Mouse (Mus musculus) adrenal gland, adult (tissue): Measurements from ENCODE around the gene Sptbn1.
A peak's percentile ranks its signal among the peaks of the same experiment; 100 is the strongest.

Experiments used
- DNase-seq, 2 experiments: peaks; one replicate each; pipeline ENCODE4 v3.0.0; 2022 to 2023; ENCODE audit warnings: low spot score in 1 of 2; ENCODE audit not compliant: inconsistent age in 2 of 2

The Sptbn1 gene

DNA sequence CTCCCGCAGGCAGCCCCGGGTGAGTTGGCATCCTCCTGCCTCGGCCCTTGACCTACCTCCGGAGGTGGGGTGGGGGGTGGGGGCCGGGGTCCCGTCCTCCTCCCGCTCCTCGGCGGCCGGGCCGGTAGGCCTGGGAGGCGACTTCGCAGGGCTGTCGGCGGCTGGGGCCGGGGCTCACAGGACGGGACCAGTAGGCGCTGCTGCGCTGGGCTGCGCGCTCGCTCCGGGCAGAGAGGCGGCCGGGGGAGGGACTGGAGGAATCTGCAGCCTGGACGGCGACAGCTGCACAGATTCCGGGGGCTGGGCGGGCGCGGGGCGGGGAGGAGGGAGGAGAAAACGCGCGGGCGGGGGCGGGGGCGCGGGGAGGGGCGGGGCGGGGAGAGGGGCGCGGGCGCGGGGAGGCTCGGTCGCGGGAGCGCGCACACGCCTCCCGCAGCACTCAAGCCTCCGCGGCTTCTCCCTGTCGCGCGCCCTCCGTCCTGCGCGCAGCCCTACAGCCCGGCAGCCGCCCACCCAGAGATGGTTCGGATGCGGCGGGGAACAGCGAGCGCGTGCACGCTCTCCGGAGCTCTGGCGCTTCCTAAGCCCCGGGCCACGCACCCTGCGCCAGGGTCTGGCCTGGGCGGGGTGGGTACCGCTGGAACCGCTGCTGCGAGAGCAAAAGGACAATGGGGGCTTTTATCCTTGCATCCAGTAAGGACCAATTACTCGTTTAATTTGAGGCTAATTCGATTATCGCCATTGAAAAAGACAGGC, at the start of gene Sptbn1:
Gene Sptbn1 (minus strand): TSS at position 284 of the 756 bp plus-strand sequence.
- peak; percentile 91 to 96 for DNase-seq

DNA sequence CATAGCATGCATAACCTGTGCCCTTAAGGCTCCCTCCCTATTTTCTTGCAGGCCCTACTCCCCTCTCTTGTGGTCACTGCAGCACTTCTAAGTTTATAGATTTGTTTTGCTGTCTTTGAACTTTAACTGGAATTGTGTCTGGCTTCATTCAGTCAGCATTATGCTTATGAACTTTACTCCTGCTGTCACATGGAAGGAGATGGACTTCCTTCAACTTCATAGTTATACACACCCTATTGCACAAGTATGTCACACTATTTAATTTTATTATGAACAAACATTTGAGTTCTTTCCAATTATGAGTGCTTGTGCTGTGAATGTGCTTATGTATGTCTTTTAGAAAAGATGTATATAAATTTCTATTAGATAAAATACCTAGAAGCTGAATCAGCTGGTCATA, 26.3 kb upstream of the Sptbn1 start:
- DNase-seq: no peak

DNA sequence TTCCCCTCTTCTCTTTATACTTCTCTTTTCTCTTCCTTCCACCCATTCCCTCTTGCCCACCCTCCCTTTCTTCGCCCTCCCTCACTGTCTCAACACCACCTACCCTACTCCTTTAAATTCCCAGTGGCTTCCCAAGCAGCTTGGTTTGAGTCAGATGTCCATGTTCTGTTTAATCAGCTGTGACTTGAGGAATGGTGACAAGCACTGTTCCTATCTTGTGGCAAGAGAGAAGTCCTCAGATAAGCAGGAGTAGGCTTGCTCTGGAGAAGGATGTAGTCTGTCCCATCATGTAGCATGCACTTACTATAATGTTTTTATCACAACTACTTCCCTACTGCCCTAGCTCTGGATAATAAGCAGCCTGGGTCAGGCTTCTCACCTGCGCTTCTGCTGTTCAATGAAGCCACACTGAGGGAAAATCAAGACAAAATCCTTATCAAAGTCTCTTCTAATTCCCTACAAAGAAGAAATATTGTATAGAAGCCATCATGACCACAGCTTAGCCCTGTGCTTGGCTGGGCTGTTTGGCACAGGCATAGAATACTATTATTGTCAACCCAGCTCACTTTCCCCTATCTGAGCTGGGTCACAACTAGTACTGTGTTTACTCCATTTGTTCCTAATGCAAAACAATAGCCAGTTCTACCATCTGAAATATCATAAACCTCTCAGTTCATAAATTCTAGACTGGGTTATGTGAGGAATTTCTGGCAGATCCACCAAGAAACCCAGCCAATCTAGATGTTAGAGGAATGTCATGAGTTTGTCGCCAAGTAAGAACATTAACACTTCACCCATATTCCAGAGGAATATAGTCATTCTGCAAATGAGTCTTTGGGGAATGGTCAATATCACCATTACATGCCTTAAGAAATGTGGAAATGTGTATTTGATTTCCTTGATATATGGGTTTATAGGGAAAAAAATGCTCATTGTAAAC, 24.5 kb upstream of the Sptbn1 start:
- no peak for DNase-seq

DNA sequence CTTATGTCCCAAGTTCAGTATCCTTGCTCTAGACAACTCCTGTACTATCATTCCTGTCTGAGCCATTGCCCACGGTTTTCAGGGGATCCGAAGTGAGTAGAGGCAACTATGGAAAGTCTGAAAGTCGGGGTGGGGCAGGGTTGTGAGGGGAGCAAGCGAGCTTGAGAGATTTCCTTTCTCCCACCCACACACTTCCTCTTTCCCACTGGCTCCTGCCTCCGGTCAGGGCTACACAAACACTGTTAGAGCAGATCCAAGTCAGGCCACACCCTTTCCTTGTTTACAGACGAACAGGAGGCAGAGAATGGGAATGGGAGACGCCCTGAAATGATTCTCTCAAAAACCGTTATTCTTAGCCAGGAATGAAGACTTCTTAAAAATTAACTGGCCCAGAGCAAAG, 23.2 kb upstream of the Sptbn1 start:
- DNase-seq: peak; percentile 51 to 74

DNA sequence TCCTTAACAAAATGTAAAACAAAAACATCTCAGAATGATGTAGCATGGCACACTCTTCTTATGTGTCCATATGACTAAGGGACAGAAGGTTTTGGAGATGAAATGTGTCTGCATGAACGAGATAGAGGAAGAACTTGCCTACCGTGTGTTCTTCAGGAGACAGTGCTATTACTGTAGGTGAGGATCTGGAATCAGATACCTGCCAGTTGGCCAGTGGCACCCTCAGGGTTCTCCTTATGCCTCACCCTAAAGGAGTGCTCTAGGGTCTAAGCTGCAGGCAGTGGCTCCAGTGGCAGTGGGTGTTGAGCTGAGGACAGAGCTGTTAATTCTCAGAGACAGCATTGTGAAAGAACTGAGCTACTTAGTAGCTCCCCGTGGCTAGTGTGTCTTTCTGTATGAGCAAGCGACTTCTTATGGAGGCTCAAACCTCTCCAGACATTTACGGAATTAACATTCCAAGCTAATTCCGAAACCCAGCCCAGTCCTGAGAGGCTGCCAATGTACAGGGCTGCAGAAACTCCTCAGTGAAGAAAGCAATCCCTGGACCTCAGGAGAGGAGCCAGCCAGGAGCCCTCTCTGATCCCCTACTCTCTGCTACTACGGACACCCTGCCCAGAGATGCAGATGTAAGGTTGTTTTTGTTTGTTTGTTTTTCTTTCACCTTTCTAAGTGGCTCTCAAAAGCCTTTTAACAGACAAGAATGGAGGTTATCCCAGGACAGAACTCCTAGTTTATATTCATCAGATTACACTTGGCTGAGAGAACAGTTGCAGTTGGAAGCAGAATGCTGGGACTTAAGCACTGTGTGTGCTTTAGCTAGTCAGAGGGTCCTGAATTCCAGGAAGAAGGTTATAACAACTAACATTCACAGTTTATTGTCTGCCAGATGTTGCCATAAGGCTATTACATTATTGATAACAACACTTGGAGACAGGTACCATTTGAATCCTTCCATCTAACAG, 21.8 kb upstream of the Sptbn1 start:
- DNase-seq: peak in 1 of 2 experiments; percentile 26

DNA sequence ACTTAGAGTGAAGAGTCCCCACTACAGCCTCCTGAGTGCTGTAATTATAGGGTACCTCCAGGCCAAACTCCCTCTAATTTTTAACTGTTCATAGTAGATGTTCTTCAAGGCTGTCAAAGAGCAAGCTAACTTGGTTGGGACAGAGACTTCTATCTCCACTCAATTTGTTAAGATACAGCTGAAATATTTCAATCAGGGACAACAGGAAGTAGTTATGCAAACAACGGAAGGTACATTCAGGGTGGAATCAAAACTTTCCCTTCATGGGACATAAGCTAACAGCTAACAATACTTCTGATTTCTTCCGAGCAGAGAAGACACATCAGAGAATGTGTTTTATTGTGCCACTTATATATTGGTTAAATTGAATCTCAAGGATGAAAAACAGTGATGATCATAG, 20.1 kb upstream of the Sptbn1 start:
- DNase-seq: no peak

DNA sequence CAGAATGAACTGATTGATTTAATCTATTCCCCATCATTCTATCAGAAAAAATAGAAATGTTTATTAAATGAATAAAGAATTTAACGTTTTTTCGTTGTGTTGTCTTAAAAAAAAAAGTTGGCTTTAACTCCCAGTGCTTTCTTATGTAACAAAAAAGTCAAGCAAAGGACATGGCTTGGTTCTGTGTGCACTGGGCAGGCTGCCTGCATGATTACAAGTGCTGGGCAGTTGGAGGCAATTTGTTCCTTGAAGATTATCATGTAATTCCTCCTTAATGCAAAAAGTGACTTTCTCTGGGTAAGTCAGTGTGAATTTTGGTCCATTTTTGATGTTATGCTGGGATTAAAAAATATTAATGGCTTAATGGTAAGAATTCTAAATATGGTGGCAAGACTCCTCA, 15.7 kb upstream of the Sptbn1 start:
- peak in 1 of 2 experiments; percentile 50 for DNase-seq

DNA sequence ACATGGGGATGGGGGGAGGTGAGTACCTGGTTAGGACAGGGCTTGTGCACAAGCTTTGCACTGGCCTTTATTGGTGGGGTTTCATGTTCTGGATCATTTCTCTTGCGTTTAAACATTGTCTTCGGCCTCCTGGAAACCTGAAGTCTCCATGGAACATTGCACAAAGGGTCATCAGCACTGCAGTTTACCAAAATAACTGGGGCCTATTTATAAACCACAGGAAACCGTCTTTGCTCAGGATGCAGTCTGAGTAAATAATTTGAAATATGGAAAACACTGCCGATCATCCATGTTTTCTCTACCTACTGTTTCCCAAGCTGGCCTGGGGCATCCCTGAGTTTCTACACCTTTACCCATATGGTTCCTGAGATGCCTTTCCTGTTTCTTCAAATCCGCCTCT, 13.1 kb upstream of the Sptbn1 start:
- no peak for DNase-seq

DNA sequence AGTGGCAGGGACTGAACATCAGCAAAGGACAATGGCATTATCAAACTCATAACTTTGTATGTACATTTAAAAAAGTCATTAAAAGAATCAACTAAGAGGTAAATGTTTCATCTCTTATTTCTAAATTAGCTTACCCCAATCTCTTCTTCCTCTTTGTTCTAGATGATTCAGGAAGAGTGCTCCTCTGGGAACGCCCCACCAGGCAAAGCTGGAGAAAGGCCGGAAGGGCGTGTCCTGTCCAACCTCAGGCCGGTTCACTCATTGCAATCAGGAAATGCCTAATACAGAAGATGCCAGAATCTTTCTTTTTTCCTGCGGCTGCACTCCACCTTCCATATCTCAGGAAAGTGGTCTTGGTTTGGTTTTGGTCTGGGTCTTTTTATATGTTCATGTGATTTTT, 11.3 kb upstream of the Sptbn1 start:
- DNase-seq: peak; percentile 43 to 58

DNA sequence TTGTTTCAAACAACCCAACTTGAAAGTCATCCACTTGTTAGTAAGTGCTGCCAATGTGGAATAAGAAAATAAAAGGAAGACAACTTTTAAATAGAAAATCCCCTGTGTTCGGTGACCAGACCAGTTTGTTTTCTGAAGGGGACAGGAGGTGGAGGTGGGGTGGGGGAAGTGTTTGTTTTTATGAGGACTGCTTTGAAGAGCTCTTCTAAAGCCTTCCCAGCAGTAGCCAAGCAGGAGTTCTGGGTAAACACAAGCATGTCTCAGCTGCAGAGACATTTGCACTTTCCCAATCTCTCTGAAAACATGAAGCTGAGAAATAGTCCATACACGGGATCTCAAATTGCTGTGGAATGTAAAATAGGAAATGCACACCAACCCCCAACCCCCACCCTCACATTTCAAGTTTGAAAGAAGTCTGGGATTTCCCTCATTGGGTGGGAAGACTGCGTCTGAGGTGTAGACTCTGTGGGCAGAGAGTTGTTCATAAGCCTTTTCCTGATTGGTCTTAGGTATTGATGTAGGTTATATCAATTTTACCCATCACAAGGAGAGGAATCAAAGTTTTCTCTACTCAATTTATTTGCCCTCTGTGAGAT, 7.6 kb upstream of the Sptbn1 start:
- no peak for DNase-seq

DNA sequence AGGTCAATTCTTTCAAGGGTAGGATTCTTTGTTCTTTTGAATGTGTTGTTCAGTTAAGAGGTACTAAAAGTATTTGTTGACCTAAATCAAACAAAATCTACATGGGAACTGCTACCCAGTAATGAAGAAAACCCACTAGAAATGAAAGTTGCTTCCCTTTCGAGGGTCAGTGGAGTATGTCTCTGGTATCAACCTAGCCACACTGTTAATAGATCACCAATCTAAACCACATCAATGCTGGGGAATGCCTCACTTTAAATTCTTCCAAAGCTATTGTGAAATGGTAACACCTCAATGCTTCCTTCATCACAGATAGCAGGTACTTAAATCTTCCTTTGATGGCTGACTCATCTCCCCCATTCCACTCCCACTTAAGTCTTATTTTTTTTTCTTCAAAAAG, 1.5 kb upstream of the Sptbn1 start:
- no peak for DNase-seq

DNA sequence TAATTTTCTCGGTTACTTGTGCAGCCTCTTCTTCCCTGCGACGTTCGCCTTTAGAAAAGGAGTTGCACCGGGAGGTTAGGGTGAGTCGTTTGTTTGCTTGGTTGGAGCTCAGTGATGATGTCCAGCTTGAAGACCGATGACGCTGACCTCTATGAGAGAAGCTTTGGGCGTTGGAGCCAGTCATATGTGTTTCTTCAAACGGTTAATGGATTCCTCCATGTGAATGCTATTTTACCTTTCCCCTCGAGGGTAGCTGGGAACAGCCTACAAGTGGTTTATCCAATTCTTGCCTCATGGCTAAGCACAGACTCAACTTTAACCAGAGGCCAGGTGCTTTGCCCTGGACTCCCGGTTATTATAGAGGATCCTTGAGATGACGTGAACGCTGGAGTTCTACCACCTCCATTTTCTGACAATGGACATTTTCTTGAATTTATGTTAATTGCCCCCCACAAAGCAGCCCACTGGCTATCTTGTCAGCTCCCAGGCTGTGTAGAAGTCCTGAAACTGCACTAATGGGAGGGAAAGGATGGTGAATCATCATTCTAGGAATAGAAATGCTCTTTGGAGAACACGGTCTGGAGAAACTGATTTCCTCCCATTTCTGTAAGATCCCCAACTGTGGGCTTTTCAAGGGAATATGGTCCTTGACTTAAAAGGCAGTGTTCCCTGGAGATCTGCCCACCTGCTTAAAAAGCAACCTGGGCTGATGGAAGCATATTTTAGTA, 837 bp upstream of the Sptbn1 start:
- peak in 1 of 2 experiments; percentile 24 for DNase-seq

DNA sequence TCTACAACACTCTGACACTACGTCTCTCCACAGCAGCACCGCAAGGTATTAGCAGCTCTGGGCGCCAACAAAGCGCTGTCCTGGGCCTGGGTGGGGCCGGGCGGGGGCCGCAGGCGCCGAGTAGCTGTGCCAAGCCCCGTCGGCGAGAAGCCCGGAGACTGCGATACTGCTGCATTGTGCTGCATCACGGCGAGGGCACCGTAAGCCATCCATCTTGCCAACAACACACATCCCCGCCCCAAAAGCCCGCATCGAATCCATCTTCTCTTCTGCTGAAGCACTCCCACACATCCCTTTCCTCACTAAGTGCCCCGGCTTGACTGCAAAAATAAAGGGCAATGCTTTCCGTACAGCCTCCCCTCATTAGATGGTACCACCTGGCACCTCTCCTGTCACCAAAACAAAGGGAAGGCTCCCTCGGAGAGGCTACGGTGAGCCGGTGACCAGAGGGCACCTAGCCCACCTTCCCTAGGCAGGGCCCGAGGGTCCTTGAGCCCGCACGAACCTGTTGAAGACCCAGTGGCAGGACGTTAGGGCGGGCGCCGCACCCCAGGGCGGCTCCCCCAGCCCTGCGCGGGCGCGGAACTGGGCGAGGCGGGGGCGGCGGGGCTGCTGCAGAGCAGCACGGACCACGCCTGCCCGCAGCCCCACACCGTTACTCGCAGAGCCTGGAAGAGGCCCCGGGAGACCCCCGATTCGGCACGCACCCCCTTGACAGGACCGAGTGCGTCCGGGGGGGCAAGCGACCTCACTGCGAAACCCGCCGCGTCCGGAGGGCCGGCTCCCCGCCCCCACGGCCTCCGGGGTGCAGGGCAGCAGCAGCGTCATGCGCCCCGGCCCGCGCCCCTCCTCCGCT, 711 bp downstream of the Sptbn1 start:
- peak; percentile 65 to 89 for DNase-seq

DNA sequence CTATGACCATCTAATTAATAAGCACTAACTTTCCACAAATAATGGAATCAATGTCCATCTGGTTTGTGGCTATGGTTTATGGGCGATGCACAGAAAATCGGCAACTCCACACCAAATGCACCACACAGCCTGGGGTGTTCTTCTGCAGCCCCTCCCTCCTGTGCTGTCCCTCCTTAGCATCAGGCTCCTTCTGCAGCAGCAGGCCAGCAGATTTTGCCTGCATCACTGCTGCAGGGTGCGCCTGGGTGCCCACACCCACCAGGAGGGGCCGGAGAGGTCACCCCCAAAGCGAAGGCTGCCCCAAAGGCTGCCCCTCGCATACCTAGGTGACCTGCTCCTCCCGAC, 1.3 kb downstream of the Sptbn1 start:
- DNase-seq: no peak

DNA sequence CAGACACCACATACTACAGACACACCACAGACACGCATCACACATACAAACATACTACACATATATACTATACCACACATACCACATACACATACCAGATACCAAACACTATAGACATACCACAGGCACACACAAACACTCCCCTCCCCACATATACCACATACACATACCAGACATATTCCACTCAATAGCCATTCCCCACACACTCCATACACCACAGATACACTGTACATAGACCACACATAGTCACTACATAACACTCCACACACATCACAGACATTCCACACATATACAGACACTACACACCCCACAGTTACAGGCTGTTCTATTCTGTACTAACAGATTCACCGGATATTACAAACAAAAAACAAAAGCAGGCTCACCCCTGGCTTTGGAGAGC, 2.3 kb downstream of the Sptbn1 start:
- DNase-seq: peak in 1 of 2 experiments; percentile 56

DNA sequence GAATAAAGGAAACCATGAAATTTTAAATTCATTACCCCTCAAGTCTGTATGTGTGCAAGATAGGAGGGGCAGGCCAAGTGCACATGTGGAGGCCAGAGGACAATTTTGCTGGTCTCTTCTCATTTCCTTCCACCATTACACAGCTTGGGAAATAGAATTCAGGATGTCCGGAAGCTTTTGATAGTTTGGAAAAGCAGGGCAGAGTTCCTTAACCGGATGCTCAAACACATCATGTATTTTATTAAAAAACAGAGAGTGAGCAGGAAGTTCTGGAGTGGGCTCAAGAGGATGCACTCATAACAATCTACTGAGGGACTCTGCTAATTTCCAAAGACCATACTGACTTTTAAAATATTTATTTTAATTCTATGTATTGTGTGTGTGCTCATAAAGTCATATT, 4.3 kb downstream of the Sptbn1 start:
- DNase-seq: peak in 1 of 2 experiments; percentile 43

DNA sequence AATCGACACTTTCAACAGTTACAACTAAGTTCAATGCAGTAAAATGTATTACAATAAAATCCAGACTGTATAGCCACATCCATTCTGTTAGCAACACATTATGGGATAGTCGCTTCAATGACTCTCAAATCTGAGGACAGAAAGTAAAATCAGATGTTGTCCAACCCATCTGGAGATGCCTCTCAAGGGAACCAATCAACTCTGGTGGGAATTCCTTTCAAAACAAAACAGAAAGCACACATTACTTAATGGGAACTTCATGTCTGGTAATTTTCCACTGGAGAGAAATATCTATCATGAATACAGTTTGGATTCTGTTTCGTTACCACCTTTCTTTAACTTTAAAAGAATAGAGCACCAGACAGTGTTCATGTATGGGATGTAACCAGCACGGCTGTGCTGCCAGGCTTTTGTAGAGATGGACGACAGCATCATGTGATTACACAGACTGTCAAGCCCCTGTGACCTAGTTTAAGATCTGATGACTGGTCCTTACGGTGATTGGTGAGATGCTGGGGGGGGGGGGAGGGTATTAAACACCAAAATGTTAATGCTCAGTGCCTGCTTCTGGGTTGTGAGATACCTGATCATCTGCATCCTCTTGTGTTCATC, 9.1 kb downstream of the Sptbn1 start:
- DNase-seq: peak in 1 of 2 experiments; percentile 42

DNA sequence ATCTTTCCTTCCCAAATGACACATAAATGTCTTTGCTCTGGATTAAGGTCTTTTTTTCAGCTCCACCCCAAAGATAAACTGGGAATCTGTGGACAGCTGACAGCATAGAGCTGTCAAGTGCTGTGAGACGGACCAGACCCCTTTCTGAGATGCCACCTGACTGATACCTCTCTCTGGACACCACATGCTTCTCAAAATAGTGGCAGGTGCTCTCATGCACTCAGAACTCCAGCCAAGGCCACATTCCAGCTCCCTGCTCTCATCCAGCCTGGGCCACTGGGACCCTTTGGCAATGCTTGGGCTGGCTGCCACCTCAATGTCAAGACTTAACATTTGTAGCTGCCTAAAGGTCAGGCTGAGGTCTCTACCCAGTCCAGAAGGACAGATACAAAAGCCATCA, 10.2 kb downstream of the Sptbn1 start:
- peak; percentile 80 to 92 for DNase-seq

DNA sequence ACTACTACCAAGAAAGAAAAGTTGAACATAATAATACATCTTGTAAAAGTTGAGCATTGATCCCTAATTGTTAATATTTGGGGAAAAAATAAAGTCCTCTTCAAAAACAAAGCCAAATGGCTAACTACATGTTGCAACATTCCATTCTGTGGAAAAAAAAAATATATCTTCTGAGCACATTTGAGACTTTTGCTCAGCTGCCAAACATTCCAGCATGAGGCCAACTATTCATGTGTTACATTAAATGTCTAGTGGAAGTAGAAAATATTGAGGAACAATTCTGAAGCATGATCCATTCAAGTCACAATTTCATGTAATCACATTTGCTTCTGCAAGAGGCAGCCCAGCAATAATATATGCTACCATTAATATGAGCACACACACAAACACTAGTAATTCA, 10.9 kb downstream of the Sptbn1 start:
- DNase-seq: peak in 1 of 2 experiments; percentile 67
